Mouse (Mus musculus) heart, adult 2 months (tissue): ENCODE data around the gene Gm4881. TPM values are rescaled to one million over a fixed set of nuclear protein-coding genes. Genes with fewer than 3 reads are reported as not detected.

Source experiments
- DNase-seq, 2 experiments: peaks; one replicate each; pipeline ENCODE4 v3.0.0; 2021
- H3K27ac ChIP-seq: fragments of 200-600 bp; 2 replicates; pipeline ENCODE4 v1.8.1; 2022
- H3K27me3 ChIP-seq: fragments of 200-500 bp; 2 replicates; pipeline ENCODE4 v1.6.1; 2012; ENCODE audit warnings: mild to moderate bottlenecking, low read length, inconsistent platforms, mixed read lengths; ENCODE audit not compliant: control insufficient read depth, insufficient read depth
- H3K36me3 ChIP-seq: fragments of 200-500 bp; 2 replicates; pipeline ENCODE4 v1.6.1; 2012; ENCODE audit warnings: low read length, inconsistent platforms; ENCODE audit not compliant: control insufficient read depth, insufficient read depth
- H3K4me1 ChIP-seq: fragments of 200-500 bp; 2 replicates; pipeline ENCODE4 v1.6.1; 2011; ENCODE audit warnings: low read length; ENCODE audit not compliant: control insufficient read depth, insufficient read depth
- H3K4me3 ChIP-seq: fragments of 200-600 bp; 2 replicates; pipeline ENCODE4 v1.8.1; 2022
- H3K79me2 ChIP-seq: fragments of 200-500 bp; replicated peaks from 2 replicates; pipeline ENCODE4 v1.6.1; 2012; ENCODE audit warnings: mild to moderate bottlenecking, inconsistent platforms, low read length, moderate library complexity, mixed read lengths; ENCODE audit not compliant: control insufficient read depth, insufficient read depth
- H3K9ac ChIP-seq: fragments of 200-500 bp; 2 replicates; pipeline ENCODE4 v1.6.1; 2012; ENCODE audit warnings: low read depth, mild to moderate bottlenecking, control low read depth, inconsistent platforms, low read length, mixed read lengths
- CTCF ChIP-seq: fragments of 200-600 bp; IDR thresholded peaks from 2 replicates; pipeline ENCODE4 v1.8.1; 2022; ENCODE audit warnings: antibody characterized with exemption, mild to moderate bottlenecking, moderate library complexity
- EP300 ChIP-seq: fragments of 200-500 bp; IDR thresholded peaks from 2 replicates; pipeline ENCODE4 v1.6.1; 2011; ENCODE audit warnings: low read depth, low read length, control low read depth; ENCODE audit not compliant: insufficient read depth
- POLR2A ChIP-seq: fragments of 200-500 bp; IDR thresholded peaks from 2 replicates; pipeline ENCODE4 v1.6.1; 2011; ENCODE audit warnings: mild to moderate bottlenecking, low read depth, low read length, control low read depth; ENCODE audit not compliant: insufficient read depth
- WGBS: fragments of 180-500 bp; shearing (Covaris S2); methylation state at CpG from one replicate; pipeline ENCODE4 v1.1.7; 2018; 5-methylcytosine and 5-hydroxymethylcytosine counted together
- intact Hi-C: fragments of 180-260 bp; cut with DNase I; formaldehyde crosslinking; loops from one replicate; pipeline ENCODE4 v1.15.1; 2025
- polyA plus RNA-seq: library from polyadenylated mRNA; depleted of rRNA; stranded (reverse); fragments of >200 nt; gene quantifications from 2 replicates; pipeline ENCODE4 v1.2.3, GENCODE M21; 2012
- total RNA-seq, 2 experiments: library from RNA; stranded (reverse); gene quantifications; 2 replicates each; pipeline ENCODE4 v1.2.3; 2021

Gm4881 gene
- total and polyA plus RNA-seq, 3 experiments, result not detected

DNA sequence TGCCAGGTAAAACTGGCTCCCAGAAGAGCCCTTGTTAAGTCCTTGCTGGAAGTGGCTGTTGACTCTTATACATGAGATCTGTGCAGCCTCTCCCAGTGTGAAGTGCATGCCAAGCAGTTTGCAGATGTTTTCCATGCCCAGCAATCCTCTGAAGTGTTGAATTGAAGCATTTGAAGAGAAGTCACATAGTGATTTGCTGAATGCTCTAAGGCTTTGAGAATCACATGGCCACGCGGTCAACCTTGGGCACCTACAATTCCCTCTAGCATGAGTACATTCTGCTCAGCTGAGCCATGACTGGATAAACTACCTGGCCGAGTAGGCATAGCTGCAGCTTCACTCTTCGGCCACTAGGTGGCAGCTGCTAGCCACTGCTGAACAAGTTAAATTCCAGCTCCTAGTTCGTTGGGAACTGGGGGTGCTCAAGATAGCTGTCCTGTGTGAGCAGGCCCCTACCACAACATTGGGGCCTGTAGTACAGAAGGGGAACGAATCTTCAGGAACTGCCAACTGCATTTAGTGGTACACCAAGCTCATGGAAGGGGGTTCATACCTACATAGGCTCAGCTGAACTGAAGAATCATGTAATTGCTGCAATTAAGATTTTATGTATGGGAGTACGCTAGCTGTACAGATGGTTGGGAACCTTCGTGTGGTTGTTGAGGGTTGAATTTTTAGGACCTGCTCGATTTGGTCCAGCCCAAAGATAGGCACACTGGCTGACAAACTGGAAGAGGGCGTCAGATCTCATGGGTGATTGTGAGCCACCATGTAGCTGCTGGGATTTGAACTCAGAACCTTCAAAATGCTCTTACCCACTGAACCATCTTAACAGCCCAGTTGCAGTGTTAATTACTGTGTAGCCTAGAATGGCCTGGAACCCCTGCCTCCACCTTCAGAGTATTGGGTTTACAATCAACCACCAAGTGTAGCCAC is 53.7 kb downstream of the Gm4881 start:
- peak; percentile 70 to 77 for DNase-seq
- Histone ChIP-seq H3K27me3 (no peaks in the 10 kb centered on the region), H3K79me2 (peaks cover 2% of the 10 kb centered on the region; the same call in 1 of the 2 replicates), H3K9ac (no peak overlapping the region), H3K27ac (no peak overlapping the region), H3K4me1 (peaks cover 2% of the 10 kb centered on the region), H3K36me3 (peaks cover 9% of the 10 kb centered on the region), H3K4me3 (no peak overlapping the region)
- TF ChIP-seq POLR2A, result peak; percentile 33; the same call in 1 of the 2 replicates
- TF ChIP-seq CTCF, result no peak
- peak; percentile 95 for TF ChIP-seq EP300
- intact Hi-C loops, result loop anchor here (1.0 kb wide), 3 partner anchors 14 to 75 kb away; no protein-coding TSS in a partner anchor
- 31% methylated on average over 10 of the region's 10 CpGs for whole genome bisulfite sequencing

GRCm38 (mm10) chr7:24889431-24890220 is 54.7 kb downstream of the Gm4881 start:
- Histone ChIP-seq H3K79me2 (peaks cover 5% of the 10 kb centered on the region), H3K27ac (no peak overlapping the region), H3K4me1 (peaks cover 4% of the 10 kb centered on the region), H3K4me3 (no peak overlapping the region), H3K27me3 (no peaks in the 10 kb centered on the region), H3K36me3 (peaks cover 11% of the 10 kb centered on the region), H3K9ac (no peak overlapping the region)
- 77% methylated on average over 6 of the region's 6 CpGs for WGBS
- DNase-seq, result no peak
- TF ChIP-seq EP300 (no peak), CTCF (no peak), POLR2A (no peak)
- intact Hi-C loops, result loop anchor here (1.0 to 10.0 kb wide), 6 partner anchors 15 to 572 kb away; partner anchors contain the start of genes Gsk3a and Zfp94

GRCm38 (mm10) chr7:24887096-24887495 is 57.2 kb downstream of the Gm4881 start:
- intact Hi-C loops, result loop anchor here (5.0 to 10.0 kb wide), 3 partner anchors 190 to 570 kb away; partner anchors contain the start of genes Gsk3a and Zfp94

GRCm38 (mm10) chr7:24886308-24886633 is 58.0 kb downstream of the Gm4881 start:
- intact Hi-C loops, result loop anchor here (5.0 to 10.0 kb wide), 3 partner anchors 191 to 569 kb away; partner anchors contain the start of genes Gsk3a and Zfp94
- WGBS, result 36% methylated on average over 4 of the region's 4 CpGs

More at GRCm38 (mm10) chr7:24887096-24887495, 57.2 kb downstream of the Gm4881 start:
- Histone ChIP-seq H3K27ac (no peak overlapping the region), H3K36me3 (peaks cover 11% of the 10 kb centered on the region), H3K27me3 (no peaks in the 10 kb centered on the region), H3K4me3 (no peak overlapping the region), H3K4me1 (peaks cover 4% of the 10 kb centered on the region), H3K79me2 (peaks cover 5% of the 10 kb centered on the region), H3K9ac (no peak overlapping the region)
- WGBS, result 59% methylated on average over 4 of the region's 4 CpGs
- TF ChIP-seq EP300 (no peak), POLR2A (no peak), CTCF (no peak)
- no peak for DNase-seq

DNA sequence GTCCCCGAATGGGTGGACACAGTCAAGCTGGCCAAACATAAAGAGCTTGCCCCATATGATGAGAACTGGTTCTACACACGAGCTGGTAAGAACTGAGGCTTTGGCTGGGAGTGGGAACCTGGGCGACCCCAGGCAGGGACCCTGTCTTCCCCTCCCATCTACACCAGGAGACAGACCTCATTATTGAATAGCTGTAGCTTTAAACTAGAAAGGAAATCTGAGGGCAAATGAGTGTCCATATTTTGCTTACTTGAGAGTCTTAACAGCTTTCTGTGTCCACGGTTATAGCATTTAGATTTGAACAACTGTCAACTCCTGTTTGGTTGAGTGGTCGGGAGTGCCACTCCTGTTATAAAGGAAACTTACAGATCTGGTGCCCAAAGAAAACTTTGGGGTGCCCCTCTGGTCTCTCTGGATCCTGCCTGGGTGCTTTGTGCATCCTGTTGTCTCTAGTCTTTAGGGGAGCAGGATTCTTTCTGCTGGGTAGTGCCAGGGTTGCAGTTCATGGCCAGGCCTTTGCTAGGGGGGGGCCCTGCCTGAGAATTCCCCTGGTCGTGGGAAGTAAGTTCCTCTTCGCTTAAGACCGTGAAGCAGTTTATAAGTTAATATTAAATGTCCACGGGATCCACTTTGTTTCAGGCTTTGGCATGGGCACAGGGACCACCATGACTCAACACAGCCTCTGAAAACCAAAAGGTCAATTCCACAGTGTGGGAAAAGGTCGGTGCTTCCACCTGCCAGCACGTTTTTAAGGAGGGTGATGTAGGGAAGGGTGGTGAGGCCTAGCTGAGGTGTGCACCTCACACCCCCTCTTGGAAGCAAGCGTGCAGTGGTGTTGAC is 58.6 kb downstream of the Gm4881 start:
- Histone ChIP-seq H3K4me1 (peaks cover 4% of the 10 kb centered on the region), H3K9ac (peak overlapping the region; percentile 41), H3K36me3 (peaks cover 11% of the 10 kb centered on the region), H3K79me2 (peaks cover 5% of the 10 kb centered on the region), H3K27ac (peak overlapping the region; percentile 96; the same call in 1 of the 2 replicates), H3K4me3 (peak overlapping the region; percentile 99), H3K27me3 (no peaks in the 10 kb centered on the region)
- TF ChIP-seq CTCF (no peak), EP300 (no peak), POLR2A (no peak)
- no peak for DNase-seq
- intact Hi-C loops, result loop anchor here (5.0 to 10.0 kb wide), 3 partner anchors 192 to 568 kb away; partner anchors contain the start of genes Gsk3a and Zfp94
- WGBS, result 24% methylated on average over 12 of the region's 12 CpGs

More at GRCm38 (mm10) chr7:24886308-24886633, 58.0 kb downstream of the Gm4881 start:
- peaks cover 11% of the 10 kb centered on the region for H3K36me3 ChIP-seq
- TF ChIP-seq EP300 (no peak), POLR2A (no peak), CTCF (no peak)
- H3K4me3 ChIP-seq, result no peak overlapping the region
- H3K79me2 ChIP-seq, result peaks cover 5% of the 10 kb centered on the region
- H3K4me1 ChIP-seq, result peaks cover 4% of the 10 kb centered on the region
- no peak for DNase-seq
- no peak overlapping the region for H3K27ac ChIP-seq
- peak overlapping the region; percentile 14; the same call in 1 of the 2 replicates for H3K9ac ChIP-seq
- no peaks in the 10 kb centered on the region for H3K27me3 ChIP-seq
